ENCODE assay signal across 13 mouse cellular contexts in the genomic region with DNA sequence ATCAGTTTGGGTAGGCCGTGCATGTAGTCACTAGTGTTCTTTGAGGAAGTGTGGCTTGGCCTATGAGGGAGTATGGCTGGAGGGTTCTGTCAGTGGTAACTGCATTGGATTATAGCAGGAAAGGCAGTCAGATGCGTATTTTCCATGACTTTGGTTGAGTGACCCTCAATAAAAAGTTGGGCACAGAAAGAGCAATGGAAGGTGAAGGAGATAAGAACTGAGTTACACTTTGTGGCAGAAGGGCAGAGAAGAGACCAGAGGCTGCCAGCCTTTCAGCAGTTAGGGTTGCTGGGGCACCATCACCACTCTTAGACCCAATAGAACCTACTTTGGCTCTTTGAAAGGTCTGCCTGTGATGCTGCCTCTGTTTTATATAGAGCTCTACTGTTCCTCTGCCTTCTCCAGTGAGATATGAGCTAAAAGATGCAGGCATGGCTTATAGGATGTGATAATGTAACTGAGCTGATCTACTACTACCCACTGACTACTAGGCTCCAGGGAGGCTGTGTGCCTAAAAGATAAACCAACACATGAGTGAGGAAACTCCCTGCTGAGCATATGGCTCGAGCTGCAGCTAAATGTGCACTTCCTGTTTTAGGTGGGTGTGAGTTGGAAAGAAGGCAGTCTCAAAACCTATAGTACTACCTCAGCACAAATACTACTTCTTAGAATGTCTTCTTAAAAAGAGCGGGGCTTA. TPM values are rescaled to one million over a fixed set of nuclear protein-coding genes. Genes with fewer than 3 reads are reported as not detected.
DNase-seq lines count a peak whose midpoint lies in the region; ATAC-seq and TF ChIP-seq lines count a peak whose summit lies in the region.
"Had no signal": no experiment of that assay in that cellular context is flagged by ENCODE, and none has a peak within 500 bp of the region (broad histone marks: within the 10 kb centered on the region; RNA-seq: fewer than 3 reads in every experiment).

No protein-coding gene starts in this region.

- 45% methylated on average over 4 of the region's 4 CpGs for WGBS in liver, embryonic 13.5 days (ENCODE audit: insufficient replicate concordance)
- 77% methylated on average over 4 of the region's 4 CpGs for WGBS in stomach, embryonic 15.5 days
- WGBS in thymus, adult 2 months, result 70% methylated on average over 4 of the region's 4 CpGs
- 84% methylated on average over 4 of the region's 4 CpGs for WGBS in limb, embryonic 10.5 days

- no peaks in the 10 kb centered on the region for H3K27me3 ChIP-seq in liver, embryonic 13.5 days
- no peaks in the 10 kb centered on the region for H3K27me3 ChIP-seq in stomach, embryonic 15.5 days (replicated peaks)
- H3K27me3 ChIP-seq in thymus, adult 2 months (ENCODE audit: control insufficient read depth, insufficient read depth, low read length), result no peaks in the 10 kb centered on the region
- no peaks in the 10 kb centered on the region for H3K27me3 ChIP-seq in limb, embryonic 10.5 days (ENCODE audit: low read depth, poor library complexity, severe bottlenecking)
- H3K27me3 ChIP-seq: heart, embryonic 13.5 days; limb, embryonic 12.5 days had no signal

- no peak overlapping the region for H3K4me3 ChIP-seq in liver, embryonic 13.5 days (replicated peaks)
- H3K4me3 ChIP-seq in stomach, embryonic 15.5 days (replicated peaks), result no peak overlapping the region
- no peak overlapping the region for H3K4me3 ChIP-seq in thymus, adult 2 months (ENCODE audit: control insufficient read depth, insufficient read depth, low read length)
- H3K4me3 ChIP-seq in limb, embryonic 10.5 days, result no peak overlapping the region
- H3K4me3 ChIP-seq: heart, embryonic 13.5 days; limb, embryonic 12.5 days had no signal

- TF ChIP-seq CTCF in thymus, adult 2 months (IDR thresholded peaks at IDR 0.05; ENCODE audit: borderline replicate concordance, control insufficient read depth, extremely low read depth, insufficient read depth, low read length, poor library complexity), result no peak

- peak; percentile 97 for ATAC-seq in common myeloid progenitor, adult 5-6 weeks (replicated peaks; ENCODE audit: low read depth, poor library complexity, severe bottlenecking)
- peak; percentile 98 for ATAC-seq in liver, embryonic 13.5 days (ENCODE audit: low read depth)
- ATAC-seq in stomach, embryonic 15.5 days (ENCODE audit: insufficient read depth, low FRiP score, low read depth), result peak; percentile 85
- ATAC-seq: hindbrain, embryonic 16.5 days had no signal

- H3K9me3 ChIP-seq in liver, embryonic 13.5 days (replicated peaks), result no peaks in the 10 kb centered on the region
- H3K9me3 ChIP-seq in stomach, embryonic 15.5 days, result no peaks in the 10 kb centered on the region
- no peaks in the 10 kb centered on the region for H3K9me3 ChIP-seq in limb, embryonic 10.5 days (replicated peaks)
- H3K9me3 ChIP-seq: heart, embryonic 13.5 days; limb, embryonic 12.5 days had no signal

- peak overlapping the region; percentile 40 for H3K4me2 ChIP-seq in liver, embryonic 13.5 days
- H3K4me2 ChIP-seq in stomach, embryonic 15.5 days, result no peak overlapping the region
- H3K4me2 ChIP-seq: heart, embryonic 13.5 days; limb, embryonic 12.5 days had no signal

- TF ChIP-seq POLR2A in thymus, adult 2 months (IDR thresholded peaks at IDR 0.05; ENCODE audit: control insufficient read depth, extremely low read depth, insufficient read depth, low read length, poor library complexity), result no peak

- peaks cover 41% of the 10 kb centered on the region for H3K4me1 ChIP-seq in liver, embryonic 13.5 days (replicated peaks)
- H3K4me1 ChIP-seq in stomach, embryonic 15.5 days, result no peaks in the 10 kb centered on the region
- no peaks in the 10 kb centered on the region for H3K4me1 ChIP-seq in thymus, adult 2 months (replicated peaks; ENCODE audit: control insufficient read depth, insufficient read depth, low read length)
- H3K4me1 ChIP-seq in limb, embryonic 10.5 days, result peaks cover 3% of the 10 kb centered on the region; the same call in 1 of the 2 replicates
- H3K4me1 ChIP-seq: heart, embryonic 13.5 days; limb, embryonic 12.5 days had no signal

- H3K27ac ChIP-seq in liver, embryonic 13.5 days, result peak overlapping the region; percentile 92
- H3K27ac ChIP-seq in stomach, embryonic 15.5 days, result no peak overlapping the region
- no peak overlapping the region for H3K27ac ChIP-seq in thymus, adult 2 months (ENCODE audit: control insufficient read depth, insufficient read depth, low read length)
- no peak overlapping the region for H3K27ac ChIP-seq in limb, embryonic 10.5 days
- H3K27ac ChIP-seq: heart, embryonic 13.5 days; limb, embryonic 12.5 days had no signal

- DNase-seq in spleen, postnatal 36 days (ENCODE audit: low spot score in 2 of 2), result peak; percentile 14 to 36
- DNase-seq in spleen, adult 12 weeks (ENCODE audit: low spot score), result no peak
- DNase-seq in liver, embryonic 13.5 days, result peak; percentile 72
- DNase-seq in thymus, adult 2 months, result no peak
- DNase-seq in kidney, postnatal 25 days, result no peak
- DNase-seq in limb, embryonic 10.5 days (ENCODE audit: low spot score), result no peak
- DNase-seq: cerebellum, adult 8-10 months; kidney, postnatal 14 days had no signal

- H3K36me3 ChIP-seq in liver, embryonic 13.5 days, result no peaks in the 10 kb centered on the region
- H3K36me3 ChIP-seq in stomach, embryonic 15.5 days, result no peaks in the 10 kb centered on the region
- H3K36me3 ChIP-seq in thymus, adult 2 months (ENCODE audit: control insufficient read depth, insufficient read depth, low read length), result no peaks in the 10 kb centered on the region
- H3K36me3 ChIP-seq in limb, embryonic 10.5 days, result no peaks in the 10 kb centered on the region
- H3K36me3 ChIP-seq: heart, embryonic 13.5 days; limb, embryonic 12.5 days had no signal

- H3K9ac ChIP-seq in liver, embryonic 13.5 days, result peak overlapping the region; percentile 43; the same call in 1 of the 2 replicates
- no peak overlapping the region for H3K9ac ChIP-seq in stomach, embryonic 15.5 days
- H3K9ac ChIP-seq: heart, embryonic 13.5 days; limb, embryonic 12.5 days had no signal

RNA-seq across cellular contexts. Expression of a gene that starts 19.9 kb away (rescaled TPM):
- total RNA-seq in common myeloid progenitor, adult 5-6 weeks (2017), result 6.2 TPM in 2 replicates
- polyA plus RNA-seq in liver, embryonic 13.5 days (2015; fragmentation: Nextera tagmentation; extraction: Ambion mirVana), result 0.03 and 0.09 TPM in 2 replicates
- polyA plus RNA-seq in stomach, embryonic 15.5 days (2015; fragmentation: Nextera tagmentation; extraction: Ambion mirVana), result 0.17 and 1.1 TPM in 2 replicates
- polyA plus RNA-seq in thymus, adult 2 months (2012; rRNA removed), result 2.7 and 3.7 TPM in 2 replicates
- 0.65 and 0.78 TPM in 2 replicates for polyA plus RNA-seq in limb, embryonic 10.5 days (2016; fragmentation: Nextera tagmentation; extraction: Ambion mirVana)

RNA-seq across cellular contexts. Expression of a gene that starts 42.2 kb away (rescaled TPM):
- total RNA-seq in common myeloid progenitor, adult 5-6 weeks (2017), result 18.8 and 19.8 TPM in 2 replicates
- polyA plus RNA-seq in liver, embryonic 13.5 days (2015; fragmentation: Nextera tagmentation; extraction: Ambion mirVana), result 48.2 and 59.6 TPM in 2 replicates
- polyA plus RNA-seq in stomach, embryonic 15.5 days (2015; fragmentation: Nextera tagmentation; extraction: Ambion mirVana), result 30.0 and 32.7 TPM in 2 replicates
- 1.3 and 1.6 TPM in 2 replicates for polyA plus RNA-seq in thymus, adult 2 months (2012; rRNA removed)
- 50.6 and 55.8 TPM in 2 replicates for polyA plus RNA-seq in limb, embryonic 10.5 days (2016; fragmentation: Nextera tagmentation; extraction: Ambion mirVana)

Comparison
In these comparisons a context has a peak if more than half of its experiments do, and no peak if none do; other contexts are left out.
1. DNase-seq: peak in spleen, postnatal 36 days (2 of 2) and liver, embryonic 13.5 days (single experiment); none in spleen, adult 12 weeks (single experiment), thymus, adult 2 months (single experiment), kidney, postnatal 25 days (0 of 2) and limb, embryonic 10.5 days (single experiment).
2. RNA of a gene that starts 42.2 kb away (polyA plus RNA-seq): 50.6 to 55.8 TPM in limb, embryonic 10.5 days, 48.2 to 59.6 TPM in liver, embryonic 13.5 days and 30.0 to 32.7 TPM in stomach, embryonic 15.5 days; 1.3 to 1.6 TPM in thymus, adult 2 months; every median in the first group is over 10 times any median in the second.
3. Peak in every context shown above with its lines, with median percentiles within 50 percentile points of each other: ATAC-seq.